Mouse (Mus musculus) midbrain, embryonic 14.5 days (tissue): ENCODE measurements at regions not wholly inside any gene's neighbourhood (a gene's known extent, or its start where the extent isn't known, plus 50 kb on each side); places are given as distances from the start of the nearest gene placed in this dataset.

Source experiments
- ATAC-seq: fragments of 200-750 bp; cut with Nextera tagmentation; 2 replicates; pipeline ENCODE4 v1.8.0; 2017; ENCODE audit warnings: moderate number of reproducible peaks, moderate library complexity; ENCODE audit not compliant: low FRiP score, low TSS enrichment
- DNase-seq: peaks from one replicate; pipeline ENCODE4 v3.0.0-alpha.2; 2015
- H3K27ac ChIP-seq: fragments of 300-500 bp; sonication (generic); replicated peaks from 2 replicates; pipeline ENCODE4 v1.5.1; 2014; ENCODE audit warnings: mild to moderate bottlenecking, low read depth, low read length, moderate library complexity
- H3K27me3 ChIP-seq: fragments of 300-500 bp; sonication (generic); 2 replicates; pipeline ENCODE4 v1.6.1; 2014; ENCODE audit warnings: low read length, control low read depth, mixed read lengths; ENCODE audit not compliant: control insufficient read depth, insufficient read depth
- H3K36me3 ChIP-seq: fragments of 300-500 bp; sonication (generic); 2 replicates; pipeline ENCODE4 v1.6.1; 2014; ENCODE audit warnings: low read length, control low read depth; ENCODE audit not compliant: control insufficient read depth, insufficient read depth
- H3K4me1 ChIP-seq: fragments of 300-500 bp; sonication (generic); 2 replicates; pipeline ENCODE4 v1.6.1; 2014; ENCODE audit warnings: mild to moderate bottlenecking, antibody characterized with exemption, low read length, control low read depth; ENCODE audit not compliant: control insufficient read depth, insufficient read depth
- H3K4me2 ChIP-seq: fragments of 300-500 bp; sonication (generic); 2 replicates; pipeline ENCODE4 v1.6.1; 2014; ENCODE audit warnings: mild to moderate bottlenecking, low read length, moderate library complexity
- H3K4me3 ChIP-seq: fragments of 300-500 bp; sonication (generic); replicated peaks from 2 replicates; pipeline ENCODE4 v1.5.1; 2014; ENCODE audit warnings: low read depth, low read length
- H3K9ac ChIP-seq: fragments of 300-500 bp; sonication (generic); replicated peaks from 2 replicates; pipeline ENCODE4 v1.6.1; 2014; ENCODE audit warnings: mild to moderate bottlenecking, low read length, moderate library complexity
- H3K9me3 ChIP-seq: fragments of 300-500 bp; sonication (generic); 2 replicates; pipeline ENCODE4 v1.6.1; 2016; ENCODE audit warnings: low read length, control low read depth, mixed read lengths; ENCODE audit not compliant: control insufficient read depth
- WGBS: fragments of 180-500 bp; shearing (Covaris S2); extraction: QIAGEN DNeasy Blood & Tissue Kit; methylation state at CpG from one replicate; pipeline ENCODE4 v1.1.7; 2014; 5-methylcytosine and 5-hydroxymethylcytosine counted together

- H3K4me3 ChIP-seq, result no peak overlapping the region
- H3K27me3 ChIP-seq, result no peaks in the 10 kb centered on the region
- H3K27ac ChIP-seq, result 0 out of 2 replicates have a peak overlapping the region, but pooled peaks have one; percentile 32
- H3K36me3 ChIP-seq, result no peaks in the 10 kb centered on the region
- H3K9ac ChIP-seq, result peak overlapping the region; percentile 16; the same call in 1 of the 2 replicates
- H3K9me3 ChIP-seq, result no peaks in the 10 kb centered on the region
- ATAC-seq (peak; percentile 46; the same call in 1 of the 2 replicates), DNase-seq (peak; percentile 43)
- WGBS, result 34% methylated on average over 16 of the region's 16 CpGs
- peaks cover 9% of the 10 kb centered on the region; the same call in 1 of the 2 replicates for H3K4me1 ChIP-seq
- peak overlapping the region; percentile 39 for H3K4me2 ChIP-seq
Observed at GRCm38 (mm10) chr8:31454736-31455391, 1973.6 kb upstream of the 5930422O12Rik start.

- DNase-seq (peak; percentile 46), ATAC-seq (no peak; the same call in 1 of the 2 replicates)
- Histone ChIP-seq H3K4me3 (no peak overlapping the region), H3K27me3 (no peaks in the 10 kb centered on the region), H3K9me3 (no peaks in the 10 kb centered on the region), H3K9ac (no peak overlapping the region), H3K36me3 (no peaks in the 10 kb centered on the region), H3K27ac (no peak overlapping the region), H3K4me1 (no peaks in the 10 kb centered on the region), H3K4me2 (no peak overlapping the region)
- 80% methylated on average over 3 of the region's 3 CpGs for WGBS
Observed at GRCm38 (mm10) chr8:31460349-31460748, 1968.2 kb upstream of the 5930422O12Rik start.
